Mouse (Mus musculus) cortical plate, adult 2 months (tissue): ENCODE measurements around the gene Olfr1378.

Source experiments
- CTCF ChIP-seq: fragments of 200-500 bp; IDR thresholded peaks from 2 replicates; pipeline ENCODE4 v1.5.1; 2011; ENCODE audit warnings: mild to moderate bottlenecking, control low read depth, low read length; ENCODE audit not compliant: insufficient read depth; ENCODE audit errors: extremely low read depth
- POLR2A ChIP-seq: fragments of 200-500 bp; IDR thresholded peaks from 2 replicates; pipeline ENCODE4 v1.6.1; 2011; ENCODE audit warnings: mild to moderate bottlenecking, low read length, control low read depth; ENCODE audit not compliant: insufficient read depth; ENCODE audit errors: extremely low read depth

DNA sequence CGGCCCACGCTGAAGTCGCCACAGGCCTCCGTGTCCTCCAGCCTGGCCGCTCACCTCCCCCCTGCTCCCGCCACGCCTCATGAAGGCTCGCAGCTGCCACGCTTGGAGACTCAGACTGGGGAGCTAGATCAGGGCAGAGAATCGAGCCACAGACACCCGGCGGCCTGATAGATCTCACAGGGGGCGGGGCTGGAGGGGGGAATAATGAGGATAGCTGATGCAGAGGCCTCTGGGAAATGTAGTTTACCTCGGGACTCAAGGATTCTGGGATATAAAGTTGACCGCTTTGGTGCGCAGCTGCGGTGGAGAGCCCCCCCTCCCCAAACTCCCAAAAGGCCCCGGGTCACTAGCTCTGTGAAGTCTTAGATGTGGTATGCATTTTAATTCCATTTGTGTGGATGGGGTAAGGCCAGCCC, 34.9 kb upstream of the Olfr1378 start, which contains the start of gene Zfp354b:
- TF ChIP-seq CTCF (no peak), POLR2A (peak; percentile 77)
